Mouse (Mus musculus): ENCODE measurements at regions not wholly inside any gene's neighbourhood (a gene's known extent, or its start where the extent isn't known, plus 50 kb on each side); places are given as distances from the start of the nearest gene placed in this dataset.

DNA sequence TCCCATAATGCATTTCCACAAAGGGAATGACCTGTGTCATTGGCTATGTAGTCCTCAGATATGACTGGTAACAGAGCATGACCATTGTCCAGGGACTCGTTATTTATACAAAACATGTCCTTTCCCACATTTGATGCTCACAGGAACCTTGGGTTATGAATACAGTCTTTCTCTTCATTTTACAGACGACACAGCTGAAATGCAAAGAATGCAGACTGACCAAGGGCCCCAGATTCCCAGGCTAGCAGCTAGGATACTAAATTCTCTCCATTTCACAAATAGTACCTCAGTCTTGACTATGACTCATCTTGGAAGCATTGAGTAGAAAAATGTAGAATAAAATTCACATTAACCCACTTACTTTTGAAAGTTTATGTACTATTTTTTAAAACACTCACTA is 182.7 kb upstream of the Sox4 start:
- no peak for DNase-seq (ENCODE audit: low spot score in 2 of 2)

DNA sequence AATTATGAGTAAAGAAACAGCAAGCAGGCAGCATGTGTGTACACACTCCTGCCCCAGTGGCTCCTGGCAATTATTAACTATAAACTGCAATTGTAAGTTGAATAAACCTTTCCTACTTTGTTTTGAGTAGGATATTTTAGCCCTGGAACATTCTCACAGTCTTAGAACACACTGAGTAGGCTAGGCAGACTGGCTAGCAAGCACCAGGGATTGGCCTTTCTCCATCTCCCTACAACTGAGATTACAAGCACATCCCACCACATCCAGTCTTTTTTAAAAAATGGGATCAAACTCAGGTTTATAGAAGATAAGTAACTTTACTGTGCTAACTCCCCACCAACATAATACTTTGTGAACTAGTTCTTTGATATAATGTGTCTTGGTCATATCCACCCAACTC is 174.0 kb upstream of the Sox4 start:
- no peak for DNase-seq (ENCODE audit: low spot score in 2 of 2)

DNA sequence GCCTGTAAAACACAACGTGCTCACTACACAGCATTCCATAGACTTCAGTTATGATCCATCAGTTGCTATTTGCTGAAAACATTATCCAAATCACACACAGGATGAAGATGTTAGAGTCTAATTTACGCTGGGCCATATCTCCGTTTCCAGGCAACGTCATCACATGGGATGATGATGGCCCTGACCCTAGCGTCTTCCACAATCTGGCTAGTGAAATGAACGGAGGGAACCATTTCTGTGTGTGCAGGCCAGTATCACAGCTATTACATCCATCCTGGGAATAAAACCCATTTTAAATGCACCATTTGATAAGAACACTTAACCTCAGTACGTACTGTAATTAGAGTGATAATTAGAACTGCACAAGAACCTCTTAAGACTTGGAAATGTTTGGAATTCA is 170.0 kb upstream of the Sox4 start:
- DNase-seq (ENCODE audit: low spot score in 2 of 2) = no peak

DNA sequence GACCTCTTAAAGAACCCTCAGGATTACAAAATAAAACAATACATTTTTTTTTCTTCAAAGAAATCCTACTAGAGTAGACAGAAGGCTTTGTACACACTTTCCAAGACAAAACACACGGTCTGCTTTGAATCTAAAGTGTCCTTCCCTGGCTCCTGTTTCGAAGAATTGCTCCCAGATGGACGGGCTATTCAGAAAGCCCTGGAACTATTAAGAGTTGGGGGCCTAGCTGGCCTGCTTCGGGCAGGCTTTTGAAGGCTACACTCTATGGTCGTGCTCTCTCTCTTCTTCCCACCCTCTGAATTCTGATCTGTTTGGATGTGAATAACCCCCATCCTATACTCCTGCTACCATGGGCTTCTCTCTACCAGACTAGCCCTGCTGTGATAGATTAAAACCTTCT is 167.6 kb upstream of the Sox4 start:
- no peak for DNase-seq (ENCODE audit: low spot score in 2 of 2)

DNA sequence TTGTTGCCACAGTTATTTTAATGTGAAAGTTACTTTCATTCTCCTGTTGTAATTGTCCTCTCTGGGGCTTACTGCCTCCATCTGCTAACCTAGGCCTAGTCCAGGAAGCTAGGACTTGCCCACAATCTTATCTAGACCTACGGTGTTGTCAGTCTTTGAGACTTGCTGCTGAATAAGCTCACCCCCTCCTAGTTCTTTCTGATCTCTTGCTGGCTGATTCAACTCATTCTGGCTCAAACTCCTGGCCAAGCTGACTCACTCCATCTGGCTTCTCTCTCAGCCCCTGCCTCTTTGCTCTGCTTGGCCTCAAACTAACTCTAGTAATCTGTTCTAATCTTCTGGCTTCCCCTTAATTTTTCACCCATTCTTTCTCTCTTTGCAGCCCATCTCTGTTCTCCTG is 165.8 kb upstream of the Sox4 start:
- no peak for DNase-seq (ENCODE audit: low spot score in 2 of 2)

DNA sequence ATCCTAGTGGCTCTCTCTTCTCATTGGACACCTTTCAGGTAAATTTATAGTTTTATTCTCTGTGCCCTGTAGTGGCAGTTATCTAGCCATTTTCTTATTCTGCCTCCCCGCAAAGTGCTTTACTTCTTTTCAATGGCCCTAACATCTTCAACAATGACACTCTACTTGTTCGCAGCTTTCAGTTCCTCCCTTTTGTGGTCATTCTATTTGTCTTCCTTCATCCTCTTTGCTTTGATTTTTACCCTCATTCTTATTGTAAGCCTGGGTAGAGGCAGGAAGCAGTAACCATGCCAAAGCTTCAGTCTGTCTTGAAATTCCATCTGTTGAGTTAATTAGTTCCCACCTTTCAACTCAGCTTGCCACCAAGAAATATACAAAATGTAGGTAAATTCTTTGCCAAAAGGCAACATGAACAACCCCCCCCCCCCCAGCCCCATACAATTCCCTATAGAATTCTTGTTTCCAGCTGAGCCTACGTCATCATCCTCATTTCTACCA is 161.5 kb upstream of the Sox4 start:
- no peak for DNase-seq (ENCODE audit: low spot score in 2 of 2)

DNA sequence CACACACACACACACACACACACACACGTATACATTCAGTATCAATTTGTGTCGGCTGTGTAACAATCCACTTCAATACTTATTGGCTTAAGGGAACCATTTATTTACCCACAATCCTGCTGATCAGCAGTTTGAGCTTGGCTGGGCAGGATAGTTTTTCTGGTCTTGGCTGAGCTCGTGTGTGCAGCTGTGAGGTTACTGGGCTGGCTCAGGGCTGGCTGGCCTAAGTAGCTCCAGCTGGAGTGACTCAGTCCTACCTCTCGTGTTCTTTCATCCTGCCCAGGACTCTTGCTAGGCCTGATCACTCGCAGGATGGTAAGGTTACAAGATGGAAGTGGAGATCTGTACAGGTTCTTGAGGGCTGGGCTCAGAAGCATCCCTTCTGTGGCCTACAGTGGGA is 156.6 kb upstream of the Sox4 start:
- DNase-seq (ENCODE audit: low spot score in 2 of 2) = peak; percentile 2 to 12

DNA sequence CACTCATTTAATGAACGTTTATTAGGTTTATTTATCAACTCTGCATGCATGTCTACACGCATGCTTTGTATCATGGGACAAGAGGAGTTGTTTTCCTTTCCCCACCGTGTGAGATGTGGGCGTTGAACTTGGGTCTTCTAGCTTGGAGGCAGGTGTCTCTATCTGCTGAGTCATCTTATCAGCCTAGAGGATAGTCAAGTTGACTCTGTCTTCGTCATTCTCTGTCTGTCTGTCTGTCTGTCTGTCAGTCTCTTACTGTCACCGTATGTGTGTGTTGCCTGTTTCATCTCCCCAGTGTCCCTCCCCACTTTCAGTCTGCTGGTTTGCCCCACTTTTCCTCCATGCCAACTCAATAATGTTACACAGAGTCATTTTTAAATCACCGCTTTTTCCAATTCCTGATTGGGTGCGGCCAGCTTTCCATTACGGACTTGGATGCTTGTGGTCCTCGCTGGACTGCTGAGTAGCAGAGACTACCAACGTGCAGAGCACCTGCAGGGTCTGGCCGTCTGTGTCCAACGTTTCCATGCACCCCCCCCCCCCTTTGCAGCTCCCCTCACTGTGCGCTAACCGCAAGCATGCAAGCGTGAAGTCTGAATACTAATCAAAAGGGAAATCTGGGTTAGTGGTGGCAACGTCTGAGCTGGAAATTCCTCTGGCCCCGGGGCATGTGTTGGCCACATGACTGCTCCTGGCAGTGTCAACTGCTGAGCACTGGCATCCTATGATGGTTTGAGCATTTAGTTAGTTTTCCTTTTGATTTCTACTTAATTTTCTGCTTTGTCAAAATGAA is 155.7 kb upstream of the Sox4 start:
- DNase-seq (ENCODE audit: low spot score in 2 of 2) = no peak

DNA sequence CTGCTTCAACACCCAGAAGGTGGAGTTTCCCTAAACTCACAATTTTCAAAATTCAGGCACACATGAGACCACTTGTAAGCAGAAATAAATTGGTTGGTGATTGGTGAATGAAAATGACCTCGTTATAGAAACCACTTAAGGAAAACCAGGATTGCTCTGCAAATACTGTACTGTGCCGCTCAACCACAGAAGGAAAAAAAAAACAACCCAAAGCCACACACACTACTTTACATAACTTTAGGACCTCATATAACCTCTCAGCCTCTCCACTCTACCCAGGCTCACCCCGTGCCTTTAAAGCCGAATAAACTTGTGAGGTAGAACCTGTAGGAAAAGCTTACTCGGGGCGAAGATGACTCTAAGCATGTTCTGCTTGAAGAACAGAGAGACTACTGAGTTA is 154.7 kb upstream of the Sox4 start:
- DNase-seq (ENCODE audit: low spot score in 2 of 2) = no peak

DNA sequence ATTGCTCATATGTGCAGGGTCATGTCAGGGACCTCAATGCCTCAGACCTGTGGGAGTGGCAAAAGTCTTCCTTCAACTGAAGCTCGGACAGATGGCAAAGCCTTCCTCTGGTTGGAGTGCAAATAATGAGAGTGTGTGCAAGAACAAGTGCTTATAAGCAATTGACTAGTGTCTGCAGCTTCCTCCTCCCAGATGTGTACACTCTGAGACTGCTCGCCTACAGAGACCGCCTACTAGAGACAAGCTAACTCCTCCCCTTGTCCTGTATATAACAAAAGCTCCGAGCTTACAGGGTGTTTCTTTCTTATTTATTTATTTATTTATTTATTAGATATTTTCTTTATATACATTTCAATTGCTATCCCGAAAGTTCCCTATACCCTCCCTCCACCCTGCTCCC is 138.7 kb upstream of the Sox4 start:
- DNase-seq (ENCODE audit: low spot score in 2 of 2) = no peak

DNA sequence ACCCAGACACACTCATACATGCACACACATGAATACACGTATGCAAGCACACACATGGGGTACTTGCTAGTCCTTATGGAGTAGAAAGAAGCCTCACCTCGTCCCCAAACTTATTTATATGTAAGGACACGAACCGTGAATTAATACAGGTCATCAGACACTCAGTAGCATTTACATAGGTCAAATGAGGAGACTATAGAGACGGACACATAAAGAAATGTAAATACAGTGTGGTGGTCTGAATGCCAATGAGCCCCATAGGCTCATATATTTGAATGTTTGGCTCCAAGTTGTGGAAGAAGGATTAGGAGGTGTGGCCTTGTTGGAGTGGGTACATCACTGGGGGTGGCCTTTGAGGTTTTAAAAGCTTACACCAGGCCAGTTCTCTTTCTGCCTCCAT is 133.3 kb upstream of the Sox4 start:
- DNase-seq (ENCODE audit: low spot score in 2 of 2) = no peak

DNA sequence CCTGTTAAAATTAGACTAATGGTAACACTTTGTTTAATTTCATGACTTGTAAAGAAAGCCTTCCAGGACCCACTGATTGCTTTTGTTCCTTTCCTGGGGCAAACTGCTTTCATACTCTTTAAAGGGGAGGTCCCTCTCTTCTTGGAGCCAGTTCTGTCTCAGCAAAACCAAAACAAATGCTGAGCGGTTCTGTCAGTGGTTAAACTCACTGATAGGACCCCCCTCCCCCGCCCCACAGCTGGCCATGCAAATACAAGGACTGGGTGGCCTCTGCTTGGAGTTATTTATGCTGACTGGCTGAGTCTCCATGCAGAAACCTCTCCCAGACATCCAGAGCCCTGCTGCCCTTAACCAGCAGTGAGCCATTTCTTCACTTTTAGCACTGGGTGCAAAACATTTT is 127.6 kb upstream of the Sox4 start:
- no peak for DNase-seq (ENCODE audit: low spot score in 2 of 2)

DNA sequence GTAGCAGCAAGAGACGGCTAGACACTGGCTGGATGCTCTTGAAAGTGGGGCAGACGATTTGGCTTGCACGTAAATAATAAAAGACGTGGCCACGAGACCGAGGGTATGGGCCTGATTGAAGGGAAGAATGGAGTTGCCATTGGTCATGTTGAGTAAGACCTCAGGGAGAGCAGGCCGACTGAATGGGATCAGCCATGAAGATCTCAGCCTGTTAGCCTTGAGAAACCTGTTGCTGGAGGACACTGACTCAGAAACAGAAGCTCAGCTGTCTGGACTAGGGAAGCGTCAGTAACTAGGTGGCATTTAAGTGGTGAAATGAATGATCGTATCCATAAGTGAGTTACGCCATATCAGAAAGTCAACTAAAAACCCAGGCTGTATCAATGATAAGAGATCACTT is 126.3 kb upstream of the Sox4 start:
- DNase-seq (ENCODE audit: low spot score in 2 of 2) = no peak

DNA sequence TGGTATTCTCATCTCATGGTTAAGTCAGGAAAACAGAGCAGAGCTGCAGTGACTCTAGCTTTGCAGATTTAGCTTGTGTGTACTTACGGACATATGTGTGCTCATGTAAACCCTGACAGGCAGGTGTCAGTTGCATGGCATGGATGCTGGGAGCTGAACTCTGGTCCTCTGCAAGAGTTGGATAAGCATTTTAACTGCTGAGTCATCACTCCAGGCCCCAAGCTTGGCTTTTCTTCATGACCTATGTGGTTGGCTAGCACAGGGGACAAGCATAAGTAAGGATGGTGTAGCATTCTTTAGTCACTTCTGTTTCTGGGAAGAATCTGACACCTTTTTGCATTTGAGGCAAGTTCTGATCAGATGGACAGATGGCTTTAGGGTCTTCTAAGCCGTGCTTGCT is 120.1 kb upstream of the Sox4 start:
- DNase-seq (ENCODE audit: low spot score in 2 of 2) = no peak

DNA sequence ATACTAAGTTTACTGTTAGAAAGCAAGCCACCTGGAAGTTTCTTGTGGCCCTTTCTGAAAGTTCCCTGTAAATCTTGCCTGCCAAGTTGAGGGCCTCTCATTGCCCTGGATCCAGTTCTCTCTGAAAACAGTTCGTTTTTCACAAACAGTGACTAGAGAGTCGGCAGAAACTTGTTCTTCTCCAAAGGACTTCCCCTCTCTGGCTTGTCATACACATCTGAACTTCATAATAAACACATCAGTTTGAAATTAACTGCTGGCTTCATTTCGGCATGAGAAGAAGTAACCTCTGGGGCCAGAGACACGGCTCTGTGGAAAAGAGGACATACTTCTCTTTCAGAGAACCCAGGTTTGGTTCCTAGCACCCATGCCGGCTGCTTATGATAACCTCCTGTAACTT is 110.4 kb upstream of the Sox4 start:
- DNase-seq (ENCODE audit: low spot score in 2 of 2) = no peak

DNA sequence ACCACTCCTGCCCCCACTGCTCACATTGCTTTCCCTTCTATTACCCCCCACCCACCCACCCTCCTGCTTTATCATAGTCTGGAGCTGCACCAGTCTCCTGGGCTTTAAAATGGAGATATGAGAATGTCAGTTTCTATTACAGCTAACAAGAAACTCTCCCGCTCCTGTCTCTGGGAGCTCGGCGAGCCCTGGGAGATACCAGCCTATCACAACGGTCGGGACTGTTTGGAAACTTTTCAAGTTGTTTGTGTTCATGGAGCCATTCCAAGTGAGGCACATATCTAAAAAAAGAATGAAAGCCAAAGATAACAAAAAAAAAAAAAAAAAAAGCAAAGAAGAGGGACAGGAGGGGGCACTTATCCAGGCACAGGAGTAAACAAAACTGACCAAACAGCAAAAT is 105.2 kb upstream of the Sox4 start:
- no peak for DNase-seq (ENCODE audit: low spot score in 2 of 2)

DNA sequence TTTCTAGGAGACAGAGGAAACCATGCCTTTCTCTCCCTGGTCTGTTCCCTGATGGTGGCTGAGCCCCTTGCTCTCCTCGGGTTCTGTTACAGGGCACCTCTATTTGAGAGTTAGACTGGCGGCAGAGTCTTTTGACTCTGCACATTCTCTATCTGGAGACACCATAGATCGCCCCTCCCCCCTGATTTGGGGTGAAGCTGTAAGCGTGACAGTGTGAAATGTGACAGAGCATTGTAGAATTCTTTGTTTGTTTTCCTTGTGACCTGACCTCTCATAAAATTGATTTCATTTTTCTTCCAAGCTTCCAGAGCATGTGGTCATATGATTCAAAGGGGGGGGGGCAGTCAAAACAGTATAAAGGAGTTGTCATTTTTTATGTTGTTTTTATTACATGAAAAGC is 96.2 kb upstream of the Sox4 start:
- no peak for DNase-seq (ENCODE audit: low spot score in 2 of 2)

DNA sequence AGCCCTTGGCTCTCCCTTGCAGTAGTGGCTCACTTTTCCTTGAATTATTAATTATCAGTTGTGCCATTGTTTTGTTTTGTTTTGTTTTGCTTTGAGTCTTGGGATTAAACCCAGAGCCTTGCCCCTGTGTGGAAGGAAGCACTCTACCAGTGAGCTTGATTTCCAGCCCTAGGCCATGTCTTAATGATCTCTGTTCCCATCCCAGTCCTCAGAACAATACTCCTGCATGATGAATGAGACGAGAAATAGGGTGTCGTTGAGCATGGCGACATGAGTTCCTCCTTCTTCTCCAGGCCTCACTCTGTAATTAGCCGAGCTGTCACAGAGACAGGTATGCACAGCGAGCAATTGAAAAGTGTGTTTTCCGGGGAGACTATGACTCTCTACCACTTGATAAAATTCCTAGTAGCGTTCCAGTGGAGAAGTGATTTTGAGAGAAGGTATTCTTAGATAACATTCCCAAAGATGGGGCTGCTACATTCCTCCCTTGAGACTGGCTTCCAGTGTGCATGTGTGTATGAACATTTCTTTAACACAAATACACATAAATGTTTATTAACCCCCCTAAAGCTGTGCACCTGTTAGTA is 95.6 kb upstream of the Sox4 start:
- DNase-seq (ENCODE audit: low spot score in 2 of 2) = no peak

DNA sequence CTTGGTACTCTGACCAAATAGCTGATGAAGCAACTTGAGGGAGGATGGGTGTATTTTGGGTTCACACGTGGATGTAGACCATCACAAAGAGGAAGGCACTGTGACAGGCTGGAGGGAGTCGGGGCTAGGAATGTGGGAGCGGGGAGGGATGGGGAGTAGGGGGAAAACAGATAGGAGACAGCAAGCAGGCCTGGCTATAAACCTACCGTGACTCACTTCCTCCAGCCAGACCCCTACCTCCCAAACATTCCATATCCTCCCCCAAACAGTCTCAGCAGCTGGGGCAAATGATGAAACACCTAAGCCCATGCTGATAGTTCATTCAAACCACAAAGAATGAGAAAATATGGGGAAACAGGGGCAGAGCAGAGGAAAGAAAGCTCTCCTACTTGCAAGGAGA is 91.1 kb upstream of the Sox4 start:
- no peak for DNase-seq (ENCODE audit: low spot score in 2 of 2)

DNA sequence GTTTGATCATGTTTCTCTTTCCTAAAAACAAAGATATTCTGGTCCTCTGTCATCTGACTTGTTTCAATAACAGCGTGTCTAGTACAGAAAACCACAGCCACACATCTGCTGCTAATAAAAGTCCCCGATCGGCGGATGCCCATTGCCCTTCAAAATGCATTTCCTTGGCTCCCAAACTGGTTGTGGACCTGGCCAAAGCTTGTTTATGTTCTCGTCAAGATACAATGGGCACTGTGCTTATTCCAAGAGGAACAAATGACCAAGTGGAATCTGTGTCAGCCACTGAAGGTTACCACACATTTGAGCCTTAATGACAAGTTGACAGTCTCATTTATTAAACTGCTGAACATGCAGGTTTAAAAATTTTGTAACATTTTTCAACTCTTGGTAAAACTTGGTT is 86.8 kb upstream of the Sox4 start:
- DNase-seq (ENCODE audit: low spot score in 2 of 2) = no peak

DNA sequence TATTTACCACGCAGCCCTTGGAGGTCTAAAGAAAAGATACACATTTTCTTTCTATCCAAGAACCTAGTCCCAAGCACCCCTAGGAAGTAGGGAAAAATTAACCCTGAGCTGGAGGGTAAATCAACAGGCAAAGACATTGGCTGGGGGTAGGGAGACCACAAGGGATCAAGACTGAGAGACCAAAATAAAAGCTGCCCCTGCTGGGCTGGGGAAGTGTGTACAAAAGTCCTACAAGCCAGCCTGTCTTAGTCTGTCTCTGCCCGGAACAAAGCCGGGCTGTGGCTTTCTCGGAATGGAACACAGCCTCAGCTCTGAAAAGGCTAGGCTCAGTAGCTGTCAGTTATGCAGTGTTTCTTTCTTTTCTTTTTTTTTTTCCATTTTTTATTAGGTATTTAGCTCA is 81.4 kb upstream of the Sox4 start:
- no peak for DNase-seq (ENCODE audit: low spot score in 2 of 2)

DNA sequence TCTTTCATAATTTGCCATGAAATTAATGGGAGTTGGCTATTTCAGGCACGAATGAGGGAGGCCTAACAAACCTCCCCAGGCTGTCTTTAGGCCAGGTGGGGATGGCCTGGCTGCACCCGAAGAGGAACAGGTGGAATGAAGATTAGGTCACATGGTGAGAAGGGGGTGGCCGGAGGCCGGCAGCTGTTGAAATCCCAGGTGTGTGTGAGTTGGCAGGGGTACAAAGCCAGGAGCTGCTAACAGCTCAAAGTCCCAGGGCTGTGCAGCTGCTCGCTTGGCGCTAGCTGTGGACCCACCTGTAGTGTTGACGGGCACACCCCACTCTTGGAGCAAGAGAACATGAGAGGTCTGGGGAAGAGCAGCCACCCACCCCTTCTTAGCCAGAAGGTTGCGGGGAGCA is 80.9 kb upstream of the Sox4 start:
- no peak for DNase-seq (ENCODE audit: low spot score in 2 of 2)

DNA sequence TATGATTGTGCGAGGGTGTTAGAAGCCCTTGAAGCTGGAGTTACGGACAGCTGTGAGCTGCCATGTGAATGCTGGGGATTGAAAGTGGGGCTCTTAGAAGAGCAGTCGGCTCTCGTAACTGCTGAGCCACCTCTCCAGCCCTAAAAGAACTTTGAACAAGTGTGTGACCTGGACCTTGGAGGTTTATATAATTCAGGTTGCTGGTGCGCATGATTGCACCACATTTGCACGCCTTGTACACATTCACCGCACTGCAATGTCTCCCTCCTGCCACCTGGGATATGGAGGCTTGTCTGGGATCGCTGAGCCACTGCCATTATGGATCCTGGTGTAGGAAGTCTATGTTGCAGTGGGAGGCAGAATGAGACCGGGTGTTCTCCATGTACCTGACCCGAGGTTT is 73.6 kb upstream of the Sox4 start:
- DNase-seq (ENCODE audit: low spot score in 2 of 2) = no peak

DNA sequence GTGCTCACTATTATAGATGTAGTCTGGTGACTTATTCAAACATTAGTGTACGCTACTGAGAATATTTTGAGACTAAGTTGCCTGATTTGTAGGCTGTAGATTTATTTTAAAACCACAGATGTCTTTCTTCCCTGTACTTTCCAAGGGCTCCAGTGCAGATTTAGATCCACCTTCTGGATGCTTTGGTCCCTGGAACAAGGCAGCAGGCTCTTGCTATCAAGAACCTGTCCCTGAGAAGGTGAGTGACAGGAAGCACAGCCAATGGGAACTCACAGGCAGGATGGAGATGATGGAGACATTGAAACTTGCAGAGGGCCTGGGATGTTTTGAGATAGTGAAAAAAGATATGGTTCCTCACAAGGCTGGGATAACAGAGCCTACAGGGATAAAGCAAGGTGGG is 70.0 kb upstream of the Sox4 start:
- no peak for DNase-seq (ENCODE audit: low spot score in 2 of 2)

Measured in urinary bladder, postnatal 36 days (tissue).